Mouse (Mus musculus) kidney, embryonic 14.5 days (tissue): ENCODE measurements around the gene Cir1. TPM values are rescaled to one million over a fixed set of nuclear protein-coding genes. Genes with fewer than 3 reads are reported as not detected.
A peak's percentile ranks its signal among the peaks of the same experiment; 100 is the strongest.

Experiments
- ATAC-seq: fragments of 200-750 bp; cut with Nextera tagmentation; 2 replicates; pipeline ENCODE4 v1.8.0; 2017; ENCODE audit warnings: moderate number of reproducible peaks, mild to moderate bottlenecking, moderate TSS enrichment, moderate library complexity; ENCODE audit not compliant: low FRiP score, low TSS enrichment
- H3K27ac ChIP-seq: fragments of 300-500 bp; sonication (generic); 2 replicates; pipeline ENCODE4 v1.5.1; 2014; ENCODE audit warnings: low read depth, mild to moderate bottlenecking, low read length, moderate library complexity, mixed read lengths
- H3K27me3 ChIP-seq: fragments of 300-500 bp; sonication (generic); 2 replicates; pipeline ENCODE4 v1.6.1; 2014; ENCODE audit warnings: mild to moderate bottlenecking, low read length; ENCODE audit not compliant: control insufficient read depth, insufficient read depth
- H3K36me3 ChIP-seq: fragments of 300-500 bp; sonication (generic); 2 replicates; pipeline ENCODE4 v1.6.1; 2014; ENCODE audit warnings: low read length, mixed read lengths; ENCODE audit not compliant: control insufficient read depth, insufficient read depth
- H3K4me1 ChIP-seq: fragments of 300-500 bp; sonication (generic); 2 replicates; pipeline ENCODE4 v1.6.1; 2014; ENCODE audit warnings: low read length, mixed read lengths; ENCODE audit not compliant: control insufficient read depth, insufficient read depth
- H3K4me2 ChIP-seq: fragments of 300-500 bp; sonication (generic); replicated peaks from 2 replicates; pipeline ENCODE4 v1.6.1; 2014; ENCODE audit warnings: low read depth, mild to moderate bottlenecking, low read length
- H3K4me3 ChIP-seq: fragments of 300-500 bp; sonication (generic); 2 replicates; pipeline ENCODE4 v1.5.1; 2014; ENCODE audit warnings: mild to moderate bottlenecking, low read length
- H3K9ac ChIP-seq: fragments of 300-500 bp; sonication (generic); 2 replicates; pipeline ENCODE4 v1.6.1; 2014; ENCODE audit warnings: low read depth, mild to moderate bottlenecking, low read length, moderate library complexity
- H3K9me3 ChIP-seq: fragments of 300-500 bp; sonication (generic); 2 replicates; pipeline ENCODE4 v1.6.1; 2016; ENCODE audit warnings: low read length; ENCODE audit not compliant: control insufficient read depth
- WGBS: fragments of 180-500 bp; shearing (Covaris S2); extraction: QIAGEN DNeasy Blood & Tissue Kit; methylation state at CpG from one replicate; pipeline ENCODE4 v1.1.7; 2014; 5-methylcytosine and 5-hydroxymethylcytosine counted together
- polyA plus RNA-seq: library from polyadenylated mRNA; unstranded; fragments of >200 nt; fragmentation: Nextera tagmentation; extraction: Ambion mirVana; gene quantifications from 2 replicates; pipeline ENCODE4 v1.2.1, GENCODE M21; 2014

Cir1 gene
- polyA plus RNA-seq, 1 experiment from 2014 or later, result 24.1 TPM

DNA sequence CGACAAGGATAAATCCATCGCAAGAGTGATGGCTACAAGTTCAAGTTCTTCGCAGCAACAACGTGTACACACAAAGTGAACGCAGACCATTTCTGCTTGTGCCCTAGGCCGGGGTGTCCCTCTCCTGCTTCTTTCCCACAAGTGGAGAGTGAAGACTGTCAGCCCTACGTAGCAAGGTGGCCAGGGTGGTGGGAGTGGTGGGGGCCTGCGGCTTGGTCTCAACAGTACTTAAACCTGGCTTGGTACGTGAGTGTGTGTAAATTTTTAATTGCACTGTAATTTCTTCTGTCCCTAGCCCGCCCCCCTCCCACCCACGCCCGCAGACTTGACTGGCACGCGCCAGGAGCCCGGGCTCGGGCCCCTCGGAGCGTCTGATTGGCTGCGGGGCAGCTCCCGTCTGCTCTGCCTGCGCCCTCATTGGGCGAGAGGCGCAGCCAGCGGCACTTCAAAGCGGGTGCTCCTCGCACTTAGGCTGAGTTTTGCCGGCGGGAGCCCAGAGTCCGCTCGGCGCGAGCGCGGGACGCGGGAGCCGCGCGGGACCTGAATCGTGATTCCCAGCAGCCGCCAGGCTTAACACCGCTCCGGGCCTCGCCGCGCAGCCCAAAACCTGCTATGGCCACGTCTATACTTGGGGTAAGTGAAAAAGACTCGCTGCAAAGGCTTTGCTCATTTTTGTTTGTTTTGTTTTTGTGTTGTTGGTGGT, 40.9 kb downstream of the Cir1 start, which contains the start of gene Sp9:
Sp9 (plus strand) TSS at position 467 of the 703 bp plus-strand sequence.
- Histone ChIP-seq H3K9me3 (no peaks in the 10 kb centered on the region), H3K36me3 (no peaks in the 10 kb centered on the region), H3K4me1 (peaks cover 32% of the 10 kb centered on the region), H3K27me3 (peaks cover 79% of the 10 kb centered on the region), H3K4me3 (peak within 1 kb of the TSS; percentile 37), H3K4me2 (peak within 1 kb of the TSS; percentile 56), H3K9ac (no peak within 1 kb of the TSS), H3K27ac (no peak within 1 kb of the TSS)
- 1% methylated on average over 48 of the region's 48 CpGs for WGBS
- peak; percentile 77 for ATAC-seq

GRCm38 (mm10) chr2:73270593-73271458, 41.7 kb downstream of the Cir1 start:
- Histone ChIP-seq H3K27ac (no peak overlapping the region), H3K27me3 (peaks cover 79% of the 10 kb centered on the region), H3K4me2 (no peak overlapping the region; the same call in 1 of the 2 replicates), H3K9me3 (no peaks in the 10 kb centered on the region), H3K36me3 (no peaks in the 10 kb centered on the region), H3K4me3 (peak overlapping the region; percentile 13), H3K4me1 (peaks cover 32% of the 10 kb centered on the region), H3K9ac (no peak overlapping the region)
- under 1% methylated on average over 38 of the region's 38 CpGs for WGBS
- ATAC-seq, result no peak

DNA sequence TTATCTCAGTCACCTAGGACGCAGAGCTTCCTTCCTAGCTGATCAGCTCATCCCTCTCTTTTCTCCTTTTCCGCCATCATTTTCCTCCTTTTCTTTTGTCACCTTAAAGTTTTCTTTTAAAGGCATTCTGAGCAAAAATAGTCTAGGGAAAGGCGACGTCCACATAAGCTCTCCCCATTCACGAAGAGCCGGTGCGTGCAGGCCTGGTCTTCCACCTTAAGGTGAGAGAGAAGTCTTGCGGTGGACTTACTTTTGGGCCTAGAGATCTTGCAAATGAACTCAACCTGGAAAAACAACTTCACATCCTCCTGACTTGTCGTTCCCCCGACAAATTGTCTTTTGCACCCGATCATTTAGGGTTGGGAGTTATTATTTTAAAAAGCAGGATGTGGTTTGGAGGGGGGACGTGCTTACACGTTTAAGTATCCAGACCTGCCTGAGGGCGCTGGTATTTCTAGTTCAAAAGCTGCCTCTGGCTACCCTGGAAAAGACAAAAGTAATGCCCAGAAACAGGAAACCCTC, 42.4 kb downstream of the Cir1 start:
- no peak overlapping the region for H3K4me2 ChIP-seq
- no peak overlapping the region for H3K9ac ChIP-seq
- peaks cover 86% of the 10 kb centered on the region for H3K27me3 ChIP-seq
- H3K9me3 ChIP-seq, result no peaks in the 10 kb centered on the region
- no peak overlapping the region for H3K27ac ChIP-seq
- WGBS, result 2% methylated on average over 14 of the region's 14 CpGs
- H3K36me3 ChIP-seq, result no peaks in the 10 kb centered on the region
- H3K4me1 ChIP-seq, result peaks cover 32% of the 10 kb centered on the region
- H3K4me3 ChIP-seq, result no peak overlapping the region
- no peak for ATAC-seq

DNA sequence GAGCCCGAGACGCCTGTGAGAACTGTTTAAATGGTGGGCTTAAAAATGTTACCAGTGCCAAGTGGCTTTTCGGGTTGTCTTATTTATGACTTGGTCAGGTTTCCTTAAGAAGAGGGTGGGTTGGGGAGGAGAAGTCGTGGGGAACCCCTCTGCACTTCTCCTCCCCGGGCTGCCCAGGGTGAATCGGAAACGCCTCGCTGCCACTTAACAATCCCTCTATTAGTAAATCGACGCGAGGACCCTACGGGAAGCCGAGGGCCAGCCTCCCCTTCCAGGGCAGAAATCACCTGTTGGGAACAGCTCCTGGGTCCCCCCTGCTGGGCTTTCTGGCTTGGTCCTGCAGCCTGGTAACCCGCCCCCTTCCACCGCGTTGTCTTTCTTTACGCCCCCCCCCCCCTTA, 42.8 kb downstream of the Cir1 start:
- H3K9me3 ChIP-seq, result no peaks in the 10 kb centered on the region
- peaks cover 87% of the 10 kb centered on the region for H3K27me3 ChIP-seq
- WGBS, result 0% methylated on average over 14 of the region's 17 CpGs
- ATAC-seq, result no peak
- H3K4me3 ChIP-seq, result no peak overlapping the region
- H3K9ac ChIP-seq, result no peak overlapping the region
- no peak overlapping the region for H3K27ac ChIP-seq
- H3K4me2 ChIP-seq, result no peak overlapping the region
- no peaks in the 10 kb centered on the region for H3K36me3 ChIP-seq
- peaks cover 32% of the 10 kb centered on the region for H3K4me1 ChIP-seq

GRCm38 (mm10) chr2:73268836-73269395, 43.6 kb downstream of the Cir1 start:
- no peaks in the 10 kb centered on the region for H3K9me3 ChIP-seq
- no peaks in the 10 kb centered on the region for H3K36me3 ChIP-seq
- H3K4me1 ChIP-seq, result peaks cover 32% of the 10 kb centered on the region
- no peak overlapping the region for H3K27ac ChIP-seq
- H3K4me3 ChIP-seq, result no peak overlapping the region
- no peak overlapping the region for H3K9ac ChIP-seq
- ATAC-seq, result no peak
- H3K27me3 ChIP-seq, result peaks cover 87% of the 10 kb centered on the region
- no peak overlapping the region for H3K4me2 ChIP-seq
- 6% methylated on average over 8 of the region's 8 CpGs for WGBS

GRCm38 (mm10) chr2:73268281-73268680, 44.2 kb downstream of the Cir1 start:
- no peaks in the 10 kb centered on the region for H3K9me3 ChIP-seq
- H3K9ac ChIP-seq, result no peak overlapping the region
- no peak overlapping the region for H3K27ac ChIP-seq
- no peak for ATAC-seq
- H3K4me3 ChIP-seq, result no peak overlapping the region
- WGBS, result 2% methylated on average over 12 of the region's 12 CpGs
- peaks cover 26% of the 10 kb centered on the region for H3K4me1 ChIP-seq
- no peak overlapping the region for H3K4me2 ChIP-seq
- H3K27me3 ChIP-seq, result peaks cover 87% of the 10 kb centered on the region
- no peaks in the 10 kb centered on the region for H3K36me3 ChIP-seq

- no peak overlapping the region for H3K4me3 ChIP-seq
- ATAC-seq, result no peak
- no peaks in the 10 kb centered on the region for H3K36me3 ChIP-seq
- H3K27me3 ChIP-seq, result peaks cover 86% of the 10 kb centered on the region
- 3% methylated on average over 4 of the region's 4 CpGs for WGBS
- peaks cover 22% of the 10 kb centered on the region for H3K4me1 ChIP-seq
- no peak overlapping the region for H3K27ac ChIP-seq
- no peak overlapping the region for H3K9ac ChIP-seq
- H3K4me2 ChIP-seq, result no peak overlapping the region
- H3K9me3 ChIP-seq, result no peaks in the 10 kb centered on the region
Observed at GRCm38 (mm10) chr2:73267818-73268217, 44.7 kb downstream of the Cir1 start.

- Histone ChIP-seq H3K4me2 (no peak overlapping the region), H3K9me3 (no peaks in the 10 kb centered on the region), H3K9ac (no peak overlapping the region), H3K4me1 (peaks cover 18% of the 10 kb centered on the region), H3K27ac (no peak overlapping the region), H3K4me3 (no peak overlapping the region), H3K36me3 (no peaks in the 10 kb centered on the region), H3K27me3 (peaks cover 85% of the 10 kb centered on the region)
- no peak for ATAC-seq
- WGBS, result 13% methylated on average over 3 of the region's 3 CpGs
Observed at GRCm38 (mm10) chr2:73267231-73267630, 45.3 kb downstream of the Cir1 start.
